Mouse (Mus musculus) ES-E14 (cell line): ENCODE measurements around the gene Cradd. TPM values are rescaled to one million over a fixed set of nuclear protein-coding genes. Genes with fewer than 3 reads are reported as not detected.

ENCODE experiments used
- DNase-seq: peaks from one replicate; pipeline ENCODE4 v3.0.0-alpha.2; 2013; ENCODE audit warnings: low read depth, low spot score
- H3K27ac ChIP-seq: 2 replicates; pipeline ENCODE4 v1.5.1; 2012; ENCODE audit warnings: low read depth, mild to moderate bottlenecking, low read length, moderate library complexity, mixed read lengths; ENCODE audit not compliant: poor library complexity, insufficient read depth, severe bottlenecking
- H3K36me3 ChIP-seq: 2 replicates; pipeline ENCODE4 v1.6.1; 2012; ENCODE audit warnings: mild to moderate bottlenecking, low read length, moderate library complexity, mixed read lengths; ENCODE audit not compliant: control insufficient read depth, poor library complexity, insufficient read depth, severe bottlenecking
- H3K4me1 ChIP-seq, 2 experiments: fragments of 150-350 bp in 1 of 2; sonication (generic) in 1 of 2; 2 replicates each; pipeline ENCODE4 v1.6.1; 2012; ENCODE audit warnings: low read length in 2 of 2, mild to moderate bottlenecking in 1 of 2, mixed read lengths in 1 of 2; ENCODE audit not compliant: control insufficient read depth in 2 of 2, insufficient read depth in 2 of 2, poor library complexity in 1 of 2
- H3K4me3 ChIP-seq, 2 experiments: fragments of 150-350 bp in 1 of 2; sonication (generic) in 1 of 2; 2 replicates each; pipeline ENCODE4 v1.5.1; 2012; ENCODE audit warnings: low read length in 2 of 2, low read depth in 1 of 2, mild to moderate bottlenecking in 1 of 2, mixed read lengths in 1 of 2; ENCODE audit not compliant: insufficient read depth in 1 of 2, poor library complexity in 1 of 2, severe bottlenecking in 1 of 2
- H3K9ac ChIP-seq: 2 replicates; pipeline ENCODE4 v1.6.1; 2012; ENCODE audit warnings: low read depth, mild to moderate bottlenecking, low read length, mixed read lengths; ENCODE audit not compliant: poor library complexity, insufficient read depth, severe bottlenecking
- H3K9me3 ChIP-seq: fragments of 150-350 bp; sonication (generic); 2 replicates; pipeline ENCODE4 v1.6.1; 2012; ENCODE audit warnings: low read depth, mild to moderate bottlenecking, low read length; ENCODE audit not compliant: control insufficient read depth, insufficient read depth
- CHD2 ChIP-seq: IDR thresholded peaks from 2 replicates; pipeline ENCODE4 v1.6.1; 2014; ENCODE audit warnings: mild to moderate bottlenecking, low read depth, low read length, inconsistent platforms
- HCFC1 ChIP-seq: IDR thresholded peaks from 2 replicates; pipeline ENCODE4 v1.6.1; 2012; ENCODE audit warnings: low read length, inconsistent platforms, borderline replicate concordance; ENCODE audit not compliant: insufficient read depth
- MAFK ChIP-seq: IDR thresholded peaks from 2 replicates; pipeline ENCODE4 v1.6.1; 2014; ENCODE audit warnings: mild to moderate bottlenecking, low read depth, low read length, inconsistent platforms; ENCODE audit not compliant: insufficient read depth
- ZC3H11A ChIP-seq: IDR thresholded peaks from 2 replicates; pipeline ENCODE4 v1.6.1; 2012; ENCODE audit warnings: low read depth, mild to moderate bottlenecking, inconsistent platforms, low read length, borderline replicate concordance
- ZNF384 ChIP-seq: IDR thresholded peaks from 2 replicates; pipeline ENCODE4 v1.6.1; 2012; ENCODE audit warnings: low read depth, low read length, inconsistent platforms
- in situ Hi-C, 2 experiments: fragments of 600-800 bp; cut with MboI; formaldehyde crosslinking; loops; one replicate each; pipeline ENCODE4 v1.15.1; 2025; ENCODE audit warnings: low sequenced_read_pairs in 2 of 2, inconsistent platforms in 1 of 2; ENCODE audit not compliant: unreplicated experiment in 2 of 2
- total RNA-seq: library from RNA; depleted of rRNA; stranded (reverse); fragments of 300-350 nt; gene quantifications from 2 replicates; pipeline ENCODE4 v1.2.3, GENCODE M21; 2012

The Cradd gene
- total RNA-seq, 1 experiment: 8.4 TPM

GRCm38 (mm10) chr10:95148641-95149040, 175.3 kb downstream of the Cradd start:
- no peak for TF ChIP-seq ZC3H11A
- no peak for TF ChIP-seq ZNF384
- no peak for TF ChIP-seq MAFK
- TF ChIP-seq HCFC1: no peak
- no peak for TF ChIP-seq CHD2
- Histone ChIP-seq H3K27ac (no peak overlapping the region), H3K36me3 (no peaks in the 10 kb centered on the region), H3K9me3 (no peaks in the 10 kb centered on the region), H3K4me3 (no peak overlapping the region), H3K4me1 (peaks cover 2 to 4% of the 10 kb centered on the region in 2 experiments; a peak in 2 of 4 replicates), H3K9ac (no peak overlapping the region)
- DNase-seq: no peak
- in situ Hi-C loops: no loop called here

GRCm38 (mm10) chr10:95147136-95147901, 176.6 kb downstream of the Cradd start:
- no peaks in the 10 kb centered on the region for H3K9me3 ChIP-seq
- H3K4me1 ChIP-seq: peaks cover 2 to 4% of the 10 kb centered on the region in 2 experiments; a peak in 1 of 4 replicates
- TF ChIP-seq HCFC1 (no peak), MAFK (no peak), ZNF384 (no peak), ZC3H11A (no peak), CHD2 (no peak)
- H3K27ac ChIP-seq: no peak overlapping the region
- in situ Hi-C loops: no loop called here
- DNase-seq: no peak
- no peaks in the 10 kb centered on the region for H3K36me3 ChIP-seq
- H3K9ac ChIP-seq: no peak overlapping the region
- H3K4me3 ChIP-seq: no peak overlapping the region

- Histone ChIP-seq H3K9me3 (no peaks in the 10 kb centered on the region), H3K36me3 (no peaks in the 10 kb centered on the region), H3K9ac (no peak overlapping the region), H3K4me1 (peaks cover 2 to 4% of the 10 kb centered on the region in 2 experiments; a peak in 1 of 4 replicates), H3K27ac (no peak overlapping the region), H3K4me3 (no peak overlapping the region)
- in situ Hi-C loops: no loop called here
- no peak for TF ChIP-seq CHD2
- no peak for TF ChIP-seq ZNF384
- TF ChIP-seq MAFK: no peak
- TF ChIP-seq ZC3H11A: no peak
- TF ChIP-seq HCFC1: no peak
- DNase-seq: no peak
These were observed 177.4 kb downstream of the Cradd start for GRCm38 (mm10) chr10:95146491-95146890.

GRCm38 (mm10) chr10:95145204-95145926, 178.6 kb downstream of the Cradd start:
- Histone ChIP-seq H3K4me3 (no peak overlapping the region), H3K36me3 (no peaks in the 10 kb centered on the region), H3K27ac (no peak overlapping the region), H3K9ac (no peak overlapping the region), H3K9me3 (no peaks in the 10 kb centered on the region), H3K4me1 (peaks cover 2 to 4% of the 10 kb centered on the region in 2 experiments; a peak in 1 of 4 replicates)
- DNase-seq: no peak
- in situ Hi-C loops: no loop called here
- TF ChIP-seq MAFK (no peak), HCFC1 (no peak), ZC3H11A (no peak), CHD2 (no peak), ZNF384 (no peak)
